Mouse (Mus musculus): Measurements from ENCODE around the gene Grin2d.
A peak's percentile ranks its signal among the peaks of the same experiment; 100 is the strongest.

Gene Grin2d

DNA sequence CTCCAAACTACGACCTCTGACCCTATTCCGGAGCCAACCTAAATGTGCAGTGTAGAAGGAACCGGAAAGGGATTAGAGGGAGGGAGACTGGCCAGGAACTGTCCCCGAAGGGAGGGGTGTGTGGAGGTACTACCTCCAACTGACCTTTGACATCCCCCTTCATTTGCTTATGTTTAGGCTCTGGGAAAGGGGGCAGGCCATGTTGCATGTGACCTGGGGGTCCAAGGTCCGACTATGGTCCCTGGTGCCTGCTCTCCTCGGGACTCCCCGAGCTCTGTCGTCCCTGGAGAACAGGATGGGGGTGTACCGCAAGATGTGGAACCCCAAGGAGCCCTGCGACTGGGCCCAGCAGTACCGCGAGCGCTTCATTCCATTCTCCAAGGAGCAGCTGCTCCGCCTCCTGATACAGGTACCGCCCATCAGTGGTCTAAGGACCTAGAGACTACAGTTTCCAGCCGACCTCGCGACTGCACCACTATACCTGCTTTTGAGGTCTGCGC lies 19.1 kb upstream of the Grin2d start:
- no peak for DNase-seq (ENCODE audit: low read depth, low spot score)

GRCm38 (mm10) chr7:45896517-45897257 lies 18.5 kb upstream of the Grin2d start, which contains the start of the genes Syngr4 and Tmem143:
Gene Syngr4 (minus strand): TSS chr7:45896714.
Gene Tmem143 (plus strand): TSS chr7:45896941.
- DNase-seq (ENCODE audit: low read depth, low spot score) = peak; percentile 94

DNA sequence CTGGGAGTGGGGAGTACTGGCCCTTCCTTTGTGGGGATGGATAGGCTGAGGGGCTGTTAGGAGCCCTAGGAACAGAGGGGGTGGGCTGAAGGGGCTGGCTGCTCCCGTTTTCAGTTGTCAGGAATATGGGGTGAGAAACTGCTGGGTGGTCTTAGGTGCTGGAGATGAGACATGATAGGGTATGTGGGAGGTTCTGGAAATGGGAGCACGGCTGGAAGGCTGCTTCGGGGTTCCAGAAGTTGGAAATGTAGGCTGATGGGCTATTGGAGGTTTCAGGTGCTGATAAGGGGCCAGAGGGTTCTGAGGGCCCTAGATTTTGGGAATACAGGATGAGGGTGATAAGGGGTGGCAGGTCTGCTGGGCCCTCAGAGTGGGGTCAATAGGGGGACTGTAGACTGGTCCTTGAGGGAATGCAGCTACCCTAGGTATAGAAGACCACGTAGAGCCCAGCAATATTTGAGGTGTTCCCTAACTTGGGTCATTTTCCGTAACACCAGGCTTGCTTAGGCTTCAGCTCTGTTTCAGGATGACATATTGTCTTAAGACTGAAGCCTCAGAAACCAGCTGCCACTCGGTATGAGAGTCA lies 17.8 kb upstream of the Grin2d start:
- no peak for DNase-seq (ENCODE audit: low read depth, low spot score)

- no peak for DNase-seq (ENCODE audit: low read depth, low spot score)
Measured at GRCm38 (mm10) chr7:45892651-45893050, 14.5 kb upstream of the Grin2d start.

DNA sequence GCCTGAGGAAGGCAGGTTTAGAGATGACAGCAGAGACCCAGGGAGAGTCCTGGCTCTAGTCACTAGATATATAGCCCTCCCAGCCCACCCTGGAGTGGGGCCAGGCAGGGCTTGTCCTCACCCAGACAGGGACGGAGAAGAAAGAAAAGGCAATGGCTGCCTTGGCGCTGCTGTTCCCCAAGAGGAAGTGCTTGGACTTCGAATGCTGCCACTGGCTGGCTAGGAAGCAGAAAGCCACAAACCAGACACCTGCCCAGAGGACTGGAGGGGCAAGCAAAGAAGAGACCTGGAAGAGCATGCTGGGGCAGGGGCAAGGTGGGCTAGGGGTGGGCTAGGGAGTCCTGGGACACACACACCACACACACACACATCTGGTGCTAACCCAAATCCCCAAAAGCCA lies 9.1 kb upstream of the Grin2d start:
- DNase-seq (ENCODE audit: low read depth, low spot score) = no peak

DNA sequence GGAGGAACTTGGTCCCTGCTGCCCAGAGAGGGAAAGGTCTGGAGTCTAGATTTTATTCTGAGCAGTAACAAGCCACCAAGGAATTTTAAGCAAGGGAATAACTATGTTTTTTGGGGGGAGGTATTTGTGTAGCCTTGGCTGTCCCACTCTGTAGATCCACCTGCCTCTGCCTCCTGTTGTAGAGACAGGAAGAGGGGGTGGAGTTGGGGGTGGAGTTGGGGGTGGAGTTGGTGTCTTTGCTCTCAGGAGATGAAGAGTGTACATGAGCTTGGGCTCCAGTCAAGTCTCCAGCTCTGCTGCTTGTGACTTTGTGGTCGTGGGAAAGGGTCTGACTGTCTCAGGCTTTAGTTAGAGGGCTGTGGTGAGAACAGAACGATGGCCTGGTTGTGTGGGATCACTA lies 2.8 kb upstream of the Grin2d start:
- no peak for DNase-seq (ENCODE audit: low read depth, low spot score)

GRCm38 (mm10) chr7:45880531-45880930 lies 2.4 kb upstream of the Grin2d start:
- DNase-seq (ENCODE audit: low read depth, low spot score) = no peak

- no peak for DNase-seq (ENCODE audit: low read depth, low spot score)
Measured at GRCm38 (mm10) chr7:45876895-45877294, 1.3 kb downstream of the Grin2d start.

GRCm38 (mm10) chr7:45873061-45873947 lies 4.9 kb downstream of the Grin2d start:
- DNase-seq (ENCODE audit: low read depth, low spot score) = no peak

DNA sequence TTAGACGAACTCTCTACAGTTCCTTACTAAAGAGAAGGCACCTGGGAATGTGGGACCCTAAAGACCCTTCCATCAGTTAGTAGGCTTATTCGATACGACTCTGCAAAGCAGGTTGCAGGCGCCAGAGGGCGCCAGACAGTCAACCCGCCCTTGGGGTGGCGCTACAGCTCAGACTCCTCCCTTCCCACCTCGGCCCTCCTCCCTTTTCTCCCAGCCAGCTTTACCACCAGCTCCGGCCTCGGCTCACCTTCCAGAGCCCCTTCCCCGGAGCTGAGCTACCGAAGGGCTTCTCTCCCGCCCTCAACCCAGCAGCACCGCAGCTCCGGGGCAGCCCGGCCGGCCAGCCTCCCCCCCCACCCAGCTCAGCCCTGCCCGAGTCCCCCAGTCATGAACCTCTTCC lies 5.6 kb downstream of the Grin2d start, which contains the start of gene Kdelr1:
Kdelr1 (plus strand) TSS at position 149 of the 400 bp plus-strand sequence.
- DNase-seq (ENCODE audit: low read depth, low spot score) = peak; percentile 69

DNA sequence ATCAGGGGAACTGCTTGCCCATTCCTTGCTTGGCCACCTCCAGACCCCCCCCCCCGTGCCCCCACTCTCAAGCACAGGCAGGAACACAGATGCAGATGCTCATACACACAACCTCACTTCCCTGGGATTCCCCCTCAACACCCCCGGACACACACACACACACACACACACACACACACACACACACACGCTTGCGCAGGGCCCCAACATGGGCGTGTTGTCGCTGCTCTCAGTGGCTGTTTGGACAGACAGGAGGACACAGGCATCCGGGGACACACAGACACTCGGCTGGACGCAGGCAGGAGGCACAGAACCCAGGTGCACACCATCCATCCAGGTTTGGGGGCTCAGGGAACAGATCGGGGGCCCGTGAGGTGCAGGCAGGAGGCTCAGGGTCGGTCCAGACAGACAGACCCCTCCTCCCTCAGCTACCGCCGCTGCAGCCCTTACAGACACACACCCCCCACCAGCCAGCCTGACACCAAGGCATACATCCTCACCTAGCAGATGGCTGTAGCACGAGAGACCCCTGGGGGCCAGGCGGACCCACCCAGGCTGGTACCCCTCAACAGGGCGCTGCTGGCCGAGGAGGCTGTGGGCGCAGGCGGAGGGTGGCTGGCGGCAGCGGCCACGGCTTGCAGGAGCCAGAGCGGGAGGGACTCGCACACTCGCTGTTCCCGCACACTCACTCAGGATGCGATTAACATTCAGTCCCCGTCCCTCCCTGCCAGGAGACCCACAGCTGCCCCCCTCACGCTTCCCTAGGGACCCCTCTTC lies 7.7 kb downstream of the Grin2d start:
- no peak for DNase-seq (ENCODE audit: low read depth, low spot score)

DNA sequence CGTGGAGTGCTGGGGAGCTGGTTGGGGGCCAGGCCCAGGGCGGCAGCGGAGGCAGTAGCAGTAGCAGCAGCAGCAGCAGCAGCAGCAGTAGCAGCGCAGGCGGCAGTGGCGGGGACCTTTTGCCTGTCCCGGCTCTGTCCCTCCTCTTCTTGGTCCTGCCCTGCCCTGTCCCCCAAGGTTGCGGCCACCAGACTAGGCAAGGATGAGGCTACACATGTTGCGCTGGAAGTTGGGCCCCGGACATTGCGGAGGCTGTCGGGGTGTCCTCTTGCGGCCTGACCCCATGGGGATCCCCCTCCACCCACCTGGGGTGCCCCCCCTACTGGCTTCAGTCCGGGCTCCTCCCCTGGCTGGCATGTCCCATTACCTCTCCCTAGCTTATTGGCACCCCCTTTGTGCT lies 8.4 kb downstream of the Grin2d start:
- DNase-seq (ENCODE audit: low read depth, low spot score) = no peak

DNA sequence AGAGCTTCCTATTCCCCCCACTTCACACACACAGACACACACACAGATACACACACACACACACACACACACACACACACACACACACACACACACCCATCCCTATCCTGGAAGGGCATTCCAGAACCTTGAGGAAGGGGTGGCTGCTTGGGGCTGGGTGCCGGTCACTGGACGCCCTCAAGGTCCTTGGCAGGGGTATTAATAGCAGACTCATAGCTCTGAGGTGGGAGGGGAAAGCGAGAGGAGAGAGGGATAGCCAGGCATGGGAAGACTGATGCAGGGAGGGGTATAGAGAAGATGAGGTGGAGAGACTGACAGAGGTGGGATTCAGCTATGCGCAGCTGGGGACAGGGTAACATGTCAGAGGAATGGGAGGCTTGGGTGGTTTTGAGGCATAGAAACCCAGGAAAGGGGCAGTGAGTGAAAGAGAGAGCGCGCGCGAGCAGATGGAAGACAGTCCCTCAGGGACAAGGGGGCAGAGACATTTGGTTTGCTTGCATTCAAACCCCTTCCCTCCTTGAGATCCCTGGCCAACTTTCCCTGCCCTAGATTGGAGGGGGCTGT lies 9.0 kb downstream of the Grin2d start:
- no peak for DNase-seq (ENCODE audit: low read depth, low spot score)

GRCm38 (mm10) chr7:45867871-45868270 lies 10.3 kb downstream of the Grin2d start:
- no peak for DNase-seq (ENCODE audit: low read depth, low spot score)

DNA sequence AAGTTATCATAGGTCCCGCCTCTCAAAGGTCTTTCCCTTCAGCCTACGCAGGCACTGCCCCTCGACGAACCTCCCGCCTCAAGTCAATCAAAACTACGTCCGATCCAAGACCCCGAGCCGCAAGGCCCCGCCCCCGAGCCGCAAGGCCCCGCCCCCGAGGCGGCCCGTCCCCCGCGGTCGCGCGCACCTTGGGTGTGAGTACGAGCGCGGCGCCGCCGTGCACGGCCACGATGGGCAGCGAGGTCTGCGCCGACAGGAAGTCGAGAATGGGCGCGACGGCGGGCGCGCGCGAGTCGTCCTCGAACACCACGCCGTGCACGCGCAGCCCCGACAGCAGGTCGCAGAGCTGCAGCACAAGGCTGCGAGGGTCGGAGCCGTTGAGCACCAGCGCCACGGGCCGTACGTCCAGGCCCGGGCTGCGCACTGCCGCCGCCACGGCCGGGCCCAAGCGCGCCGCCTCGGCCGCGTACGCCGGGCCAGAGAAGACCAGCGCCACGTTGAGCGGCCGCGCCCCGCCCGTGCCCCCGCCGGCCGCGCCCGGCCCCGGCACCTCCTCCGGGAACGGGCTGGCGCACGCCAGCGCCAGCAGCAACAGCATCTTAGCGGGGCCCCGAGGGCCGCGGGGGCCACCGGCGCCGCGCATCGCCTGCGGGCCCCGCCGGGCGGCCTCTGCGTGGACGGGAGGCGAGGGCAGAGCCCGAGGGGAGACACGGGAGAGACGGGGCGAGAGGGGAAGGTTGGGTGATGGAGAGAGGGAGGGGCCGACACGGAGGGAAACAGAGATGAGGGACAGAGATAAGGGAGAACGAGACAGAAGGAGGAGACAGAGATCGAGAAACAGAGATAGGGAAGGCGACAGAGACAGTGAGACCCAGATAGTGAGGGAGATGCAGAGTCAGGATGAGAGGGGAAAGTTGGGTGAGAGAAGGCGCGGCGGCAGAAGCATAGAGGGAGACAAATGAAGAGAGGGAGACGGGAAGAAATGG lies 12.0 kb downstream of the Grin2d start:
- peak; percentile 85 for DNase-seq (ENCODE audit: low read depth, low spot score)

GRCm38 (mm10) chr7:45864435-45864834 lies 13.7 kb downstream of the Grin2d start:
- DNase-seq (ENCODE audit: low read depth, low spot score) = no peak

DNA sequence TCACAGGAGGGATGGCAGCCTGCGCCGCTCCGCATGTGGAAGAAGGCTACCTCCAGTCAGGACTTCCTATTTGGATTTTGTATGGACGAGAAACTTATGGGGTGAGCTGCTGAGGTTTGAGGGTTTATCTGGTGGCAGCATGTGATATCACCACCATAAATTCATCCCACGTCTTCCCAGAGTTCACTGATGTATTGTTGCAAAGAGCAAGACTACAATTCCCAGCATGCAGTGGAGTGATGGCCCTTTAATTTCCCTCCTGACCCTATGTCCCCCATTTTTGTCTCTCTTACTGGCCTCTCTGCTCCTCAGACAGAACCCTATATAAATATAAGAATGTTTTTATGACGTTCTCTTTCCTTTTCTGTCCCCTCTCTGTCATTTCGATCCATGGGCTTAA lies 15.4 kb downstream of the Grin2d start:
- DNase-seq (ENCODE audit: low read depth, low spot score) = no peak

DNA sequence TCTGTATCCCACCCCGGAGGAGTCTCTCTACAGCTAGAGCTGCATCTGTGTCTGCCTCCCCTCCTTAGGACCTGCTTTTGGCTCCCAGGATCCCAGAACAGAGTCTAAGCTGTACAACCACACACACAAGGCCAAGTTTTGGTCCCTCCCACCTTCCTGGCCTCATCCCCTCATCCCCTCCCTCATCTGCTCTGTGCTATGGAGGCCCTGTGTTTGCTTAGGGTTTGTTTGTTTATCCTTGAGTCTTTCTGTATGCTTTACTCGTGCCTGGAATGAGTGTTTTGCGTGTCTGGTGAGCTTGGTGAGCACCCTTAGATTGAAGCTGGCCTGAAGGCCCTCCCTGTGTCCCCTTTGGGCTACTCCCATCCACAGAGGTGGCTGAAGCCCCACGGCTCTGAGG lies 19.2 kb downstream of the Grin2d start:
- DNase-seq (ENCODE audit: low read depth, low spot score) = no peak

DNA sequence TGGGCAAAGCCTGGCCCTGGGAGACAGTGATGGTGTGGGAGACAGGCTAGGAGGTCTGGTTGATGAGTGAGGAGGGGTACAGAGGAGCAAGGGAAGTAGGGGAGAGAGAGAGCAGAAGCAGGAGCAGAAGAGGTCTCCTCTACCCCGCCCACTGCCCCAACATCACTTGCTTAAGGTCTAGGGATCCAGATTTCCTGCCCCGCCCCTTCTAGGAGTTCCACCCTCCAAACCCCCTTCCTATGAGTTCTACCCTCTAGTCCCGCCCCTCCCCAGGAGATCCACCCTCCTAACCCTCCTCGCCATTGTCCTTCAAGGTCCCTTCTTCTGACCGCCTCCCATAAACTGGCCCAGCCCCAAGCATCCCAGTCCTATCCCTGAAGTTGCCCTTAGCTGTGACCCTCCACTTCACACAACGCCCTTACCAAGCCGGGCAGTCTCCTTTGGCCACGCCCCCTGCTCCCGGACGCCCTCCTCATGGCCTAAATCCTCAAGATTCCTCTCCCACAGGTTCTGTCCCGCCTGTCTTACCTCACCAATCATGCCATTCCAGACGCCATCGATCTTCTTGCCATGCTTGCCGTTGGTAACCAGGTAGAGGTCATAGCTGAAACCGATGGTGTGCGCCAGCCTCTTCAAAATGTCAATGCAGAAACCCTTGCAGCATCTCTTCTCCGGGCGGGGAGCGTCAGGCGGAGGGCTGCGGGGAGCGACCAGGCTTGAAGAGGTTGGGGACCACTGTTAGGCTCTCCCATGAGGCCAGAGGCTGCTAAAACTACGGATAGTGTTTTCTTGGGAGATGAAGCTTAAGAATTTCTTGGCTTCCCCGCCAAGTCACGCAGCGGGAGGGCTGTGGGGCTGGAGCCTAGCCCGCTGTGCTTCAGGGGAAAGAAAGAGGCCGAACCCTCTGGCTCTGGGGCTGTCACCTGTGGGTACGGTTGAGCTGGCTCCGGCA lies 21.0 kb downstream of the Grin2d start:
- no peak for DNase-seq (ENCODE audit: low read depth, low spot score)

Data from WW6 (cell line).